Comparison of ENCODE assay signal across 8 mouse cellular contexts in genomic region chr5:24453985-24454303, GRCm38 (mm10). TPM values are rescaled to one million over a fixed set of nuclear protein-coding genes. Genes with fewer than 3 reads are reported as not detected.
DNase-seq lines count a peak whose midpoint lies in the region; ATAC-seq and TF ChIP-seq lines count a peak whose summit lies in the region.

No protein-coding gene starts in this region.

- no peak for ATAC-seq in kidney, embryonic 14.5 days (ENCODE audit: low FRiP score, low TSS enrichment)
- ATAC-seq in embryonic facial prominence, embryonic 13.5 days (ENCODE audit: insufficient number of reproducible peaks, insufficient read depth, low FRiP score, low TSS enrichment, low read depth) = no peak
- no peak for ATAC-seq in intestine, embryonic 14.5 days (replicated peaks; ENCODE audit: low FRiP score, low TSS enrichment, low read depth)
- no peak for ATAC-seq in midbrain, postnatal 0 days (ENCODE audit: low FRiP score)

- DNase-seq in kidney, postnatal 10 days = no peak
- no peak for DNase-seq in intestine, embryonic 14.5 days (ENCODE audit: low spot score)
- DNase-seq in midbrain, postnatal 0 days (ENCODE audit: low spot score) = no peak
- no peak for DNase-seq in layer of hippocampus, adult 9-11 months
- DNase-seq in right cerebral cortex, postnatal 4 days = no peak
- no peak for DNase-seq in urinary bladder, postnatal 4 days (ENCODE audit: low spot score in 2 of 2)

- peak overlapping the region; percentile 88 for H3K4me2 ChIP-seq in kidney, embryonic 14.5 days (replicated peaks; ENCODE audit: low read depth, low read length)
- peak overlapping the region; percentile 99 for H3K4me2 ChIP-seq in embryonic facial prominence, embryonic 13.5 days
- H3K4me2 ChIP-seq in intestine, embryonic 14.5 days (ENCODE audit: low read length) = peak overlapping the region; percentile 96
- H3K4me2 ChIP-seq in midbrain, postnatal 0 days (ENCODE audit: low read depth, low read length, poor library complexity, severe bottlenecking) = peak overlapping the region; percentile 98

- 12% methylated on average over 2 of the region's 2 CpGs for WGBS in kidney, embryonic 14.5 days
- 17% methylated on average over 2 of the region's 2 CpGs for WGBS in embryonic facial prominence, embryonic 13.5 days
- 31% methylated on average over 2 of the region's 2 CpGs for WGBS in intestine, embryonic 14.5 days
- WGBS in midbrain, postnatal 0 days = 9% methylated on average over 2 of the region's 2 CpGs

- peaks cover 2% of the 10 kb centered on the region; the same call in 1 of the 2 replicates for H3K36me3 ChIP-seq in kidney, embryonic 14.5 days (ENCODE audit: control insufficient read depth, insufficient read depth, low read length)
- H3K36me3 ChIP-seq in embryonic facial prominence, embryonic 13.5 days = peaks cover 31% of the 10 kb centered on the region
- no peaks in the 10 kb centered on the region for H3K36me3 ChIP-seq in intestine, embryonic 14.5 days (ENCODE audit: control insufficient read depth, insufficient read depth, low read length)
- H3K36me3 ChIP-seq in midbrain, postnatal 0 days (ENCODE audit: insufficient read depth, low read length) = no peaks in the 10 kb centered on the region

- H3K27me3 ChIP-seq in kidney, embryonic 14.5 days (ENCODE audit: control insufficient read depth, insufficient read depth, low read length) = no peaks in the 10 kb centered on the region
- H3K27me3 ChIP-seq in embryonic facial prominence, embryonic 13.5 days = 0 out of 2 replicates have a peak, but pooled peaks cover under 1% of the 10 kb centered on the region
- H3K27me3 ChIP-seq in intestine, embryonic 14.5 days (replicated peaks; ENCODE audit: control insufficient read depth, insufficient read depth, low read length) = no peaks in the 10 kb centered on the region
- H3K27me3 ChIP-seq in midbrain, postnatal 0 days (ENCODE audit: insufficient read depth, low read length) = no peaks in the 10 kb centered on the region

- no peaks in the 10 kb centered on the region for H3K9me3 ChIP-seq in kidney, embryonic 14.5 days (ENCODE audit: control insufficient read depth, low read length)
- H3K9me3 ChIP-seq in embryonic facial prominence, embryonic 13.5 days = no peaks in the 10 kb centered on the region
- no peaks in the 10 kb centered on the region for H3K9me3 ChIP-seq in intestine, embryonic 14.5 days (ENCODE audit: control insufficient read depth, low read length)
- no peaks in the 10 kb centered on the region for H3K9me3 ChIP-seq in midbrain, postnatal 0 days (ENCODE audit: low read length)

- H3K4me3 ChIP-seq in kidney, embryonic 14.5 days (ENCODE audit: low read length) = peak overlapping the region; percentile 82; the same call in 1 of the 2 replicates
- H3K4me3 ChIP-seq in embryonic facial prominence, embryonic 13.5 days = peak overlapping the region; percentile 93
- H3K4me3 ChIP-seq in intestine, embryonic 14.5 days (ENCODE audit: low read depth, low read length) = 0 out of 2 replicates have a peak overlapping the region, but pooled peaks have one; percentile 87
- H3K4me3 ChIP-seq in midbrain, postnatal 0 days (ENCODE audit: low read depth, low read length) = peak overlapping the region; percentile 65

- peak overlapping the region; percentile 95; the same call in 1 of the 2 replicates for H3K9ac ChIP-seq in kidney, embryonic 14.5 days (ENCODE audit: low read depth, low read length)
- H3K9ac ChIP-seq in embryonic facial prominence, embryonic 13.5 days = peak overlapping the region; percentile 94; the same call in 1 of the 2 replicates
- H3K9ac ChIP-seq in intestine, embryonic 14.5 days (ENCODE audit: low read length) = no peak overlapping the region
- H3K9ac ChIP-seq in midbrain, postnatal 0 days (replicated peaks; ENCODE audit: low read length, poor library complexity, severe bottlenecking) = peak overlapping the region; percentile 91; the same call in 1 of the 2 replicates

- H3K27ac ChIP-seq in kidney, embryonic 14.5 days (ENCODE audit: low read depth, low read length) = no peak overlapping the region
- H3K27ac ChIP-seq in embryonic facial prominence, embryonic 13.5 days = 0 out of 2 replicates have a peak overlapping the region, but pooled peaks have one; percentile 35
- H3K27ac ChIP-seq in intestine, embryonic 14.5 days (ENCODE audit: low read depth) = no peak overlapping the region
- no peak overlapping the region for H3K27ac ChIP-seq in midbrain, postnatal 0 days (ENCODE audit: low read depth, low read length)

- no peak for TF ChIP-seq CTCF in midbrain, postnatal 0 days (IDR thresholded peaks at IDR 0.05)

- peaks cover 27% of the 10 kb centered on the region for H3K4me1 ChIP-seq in kidney, embryonic 14.5 days (ENCODE audit: control insufficient read depth, insufficient read depth, low read length)
- peaks cover 43% of the 10 kb centered on the region for H3K4me1 ChIP-seq in embryonic facial prominence, embryonic 13.5 days
- peaks cover 36% of the 10 kb centered on the region for H3K4me1 ChIP-seq in intestine, embryonic 14.5 days (replicated peaks; ENCODE audit: control insufficient read depth, insufficient read depth, low read length)
- peaks cover 22% of the 10 kb centered on the region; the same call in 1 of the 2 replicates for H3K4me1 ChIP-seq in midbrain, postnatal 0 days (ENCODE audit: insufficient read depth, low read length)

RNA-seq across cellular contexts. Expression of gene Agap3, which starts 2.0 kb away (rescaled TPM):
- 19.7 and 24.7 TPM in 2 replicates for polyA plus RNA-seq in kidney, embryonic 14.5 days (2014; fragmentation: Nextera tagmentation; extraction: Ambion mirVana)
- polyA plus RNA-seq in embryonic facial prominence, embryonic 13.5 days (2015; fragmentation: Nextera tagmentation; extraction: Ambion mirVana) = 31.5 and 31.6 TPM in 2 replicates
- 22.0 and 22.9 TPM in 2 replicates for polyA plus RNA-seq in intestine, embryonic 14.5 days (2014; fragmentation: Nextera tagmentation; extraction: Ambion mirVana)
- 239 and 282 TPM in 2 replicates for total RNA-seq in midbrain, postnatal 0 days (2014; rRNA removed)
- polyA plus RNA-seq in midbrain, postnatal 0 days (2015; fragmentation: Nextera tagmentation; extraction: Ambion mirVana) = 116 and 120 TPM in 2 replicates

RNA-seq across cellular contexts. Expression of gene Tmub1, which starts 6.3 kb away (rescaled TPM):
- 23.8 and 25.7 TPM in 2 replicates for polyA plus RNA-seq in kidney, embryonic 14.5 days (2014; fragmentation: Nextera tagmentation; extraction: Ambion mirVana)
- 20.2 and 22.8 TPM in 2 replicates for polyA plus RNA-seq in embryonic facial prominence, embryonic 13.5 days (2015; fragmentation: Nextera tagmentation; extraction: Ambion mirVana)
- polyA plus RNA-seq in intestine, embryonic 14.5 days (2014; fragmentation: Nextera tagmentation; extraction: Ambion mirVana) = 22.7 and 22.9 TPM in 2 replicates
- total RNA-seq in midbrain, postnatal 0 days (2014; rRNA removed) = 52.1 and 91.5 TPM in 2 replicates
- 65.3 and 65.5 TPM in 2 replicates for polyA plus RNA-seq in midbrain, postnatal 0 days (2015; fragmentation: Nextera tagmentation; extraction: Ambion mirVana)

RNA-seq across cellular contexts. Expression of gene Fastk, which starts 8.9 kb away (rescaled TPM):
- 104 and 105 TPM in 2 replicates for polyA plus RNA-seq in kidney, embryonic 14.5 days (2014; fragmentation: Nextera tagmentation; extraction: Ambion mirVana)
- 106 and 109 TPM in 2 replicates for polyA plus RNA-seq in embryonic facial prominence, embryonic 13.5 days (2015; fragmentation: Nextera tagmentation; extraction: Ambion mirVana)
- 105 and 107 TPM in 2 replicates for polyA plus RNA-seq in intestine, embryonic 14.5 days (2014; fragmentation: Nextera tagmentation; extraction: Ambion mirVana)
- 139 and 174 TPM in 2 replicates for total RNA-seq in midbrain, postnatal 0 days (2014; rRNA removed)
- 97.9 and 109 TPM in 2 replicates for polyA plus RNA-seq in midbrain, postnatal 0 days (2015; fragmentation: Nextera tagmentation; extraction: Ambion mirVana)

RNA-seq across cellular contexts. Expression of gene Slc4a2, which starts 30.3 kb away (rescaled TPM):
- polyA plus RNA-seq in kidney, embryonic 14.5 days (2014; fragmentation: Nextera tagmentation; extraction: Ambion mirVana) = 21.6 and 26.8 TPM in 2 replicates
- 41.0 and 41.2 TPM in 2 replicates for polyA plus RNA-seq in embryonic facial prominence, embryonic 13.5 days (2015; fragmentation: Nextera tagmentation; extraction: Ambion mirVana)
- 32.7 and 35.7 TPM in 2 replicates for polyA plus RNA-seq in intestine, embryonic 14.5 days (2014; fragmentation: Nextera tagmentation; extraction: Ambion mirVana)
- total RNA-seq in midbrain, postnatal 0 days (2014; rRNA removed) = 35.7 and 42.1 TPM in 2 replicates
- 11.5 and 11.8 TPM in 2 replicates for polyA plus RNA-seq in midbrain, postnatal 0 days (2015; fragmentation: Nextera tagmentation; extraction: Ambion mirVana)

RNA-seq across cellular contexts. Expression of gene Cdk5, which starts 30.6 kb away (rescaled TPM):
- polyA plus RNA-seq in kidney, embryonic 14.5 days (2014; fragmentation: Nextera tagmentation; extraction: Ambion mirVana) = 45.5 and 60.2 TPM in 2 replicates
- polyA plus RNA-seq in embryonic facial prominence, embryonic 13.5 days (2015; fragmentation: Nextera tagmentation; extraction: Ambion mirVana) = 55.7 and 62.1 TPM in 2 replicates
- polyA plus RNA-seq in intestine, embryonic 14.5 days (2014; fragmentation: Nextera tagmentation; extraction: Ambion mirVana) = 41.2 and 47.4 TPM in 2 replicates
- total RNA-seq in midbrain, postnatal 0 days (2014; rRNA removed) = 96.5 and 104 TPM in 2 replicates
- 168 and 182 TPM in 2 replicates for polyA plus RNA-seq in midbrain, postnatal 0 days (2015; fragmentation: Nextera tagmentation; extraction: Ambion mirVana)
